Mouse (Mus musculus) kidney, adult 2 months (tissue): Measurements from ENCODE around the gene Isy1. TPM values are rescaled to one million over a fixed set of nuclear protein-coding genes. Genes with fewer than 3 reads are reported as not detected.

Source experiments
- DNase-seq: peaks from one replicate; pipeline ENCODE4 v3.0.0; 2021
- H3K27ac ChIP-seq: fragments of 200-500 bp; 2 replicates; pipeline ENCODE4 v1.5.1; 2012; ENCODE audit warnings: low read depth, low read length, control low read depth, inconsistent platforms; ENCODE audit not compliant: insufficient read depth
- H3K27me3 ChIP-seq: fragments of 200-500 bp; replicated peaks from 2 replicates; pipeline ENCODE4 v1.6.1; 2012; ENCODE audit warnings: mild to moderate bottlenecking, moderate library complexity, low read length, inconsistent platforms; ENCODE audit not compliant: control insufficient read depth, insufficient read depth
- H3K36me3 ChIP-seq: fragments of 200-500 bp; 2 replicates; pipeline ENCODE4 v1.6.1; 2012; ENCODE audit warnings: mild to moderate bottlenecking, moderate library complexity, low read length, inconsistent platforms; ENCODE audit not compliant: control insufficient read depth, insufficient read depth
- H3K4me1 ChIP-seq: fragments of 200-500 bp; 2 replicates; pipeline ENCODE4 v1.6.1; 2011; ENCODE audit warnings: low read length; ENCODE audit not compliant: control insufficient read depth, insufficient read depth
- H3K4me3 ChIP-seq: fragments of 200-500 bp; 2 replicates; pipeline ENCODE4 v1.5.1; 2011; ENCODE audit warnings: mild to moderate bottlenecking, low read depth, low read length, control low read depth; ENCODE audit not compliant: insufficient read depth
- CTCF ChIP-seq: fragments of 200-500 bp; conservative IDR thresholded peaks from 2 replicates; pipeline ENCODE4 v1.5.1; 2011; ENCODE audit warnings: low read depth, mild to moderate bottlenecking, control low read depth, low read length, moderate library complexity, mixed read lengths; ENCODE audit not compliant: insufficient read depth, insufficient read length
- POLR2A ChIP-seq: fragments of 200-500 bp; IDR thresholded peaks from one replicate; pipeline ENCODE4 v1.6.1; 2011; ENCODE audit warnings: low read depth, low read length, control low read depth
- WGBS: fragments of 180-500 bp; shearing (Covaris S2); methylation state at CpG from one replicate; pipeline ENCODE4 v1.1.7; 2018; 5-methylcytosine and 5-hydroxymethylcytosine counted together
- polyA plus RNA-seq: library from polyadenylated mRNA; depleted of rRNA; stranded (reverse); fragments of >200 nt; gene quantifications from 2 replicates; pipeline ENCODE4 v1.2.3, GENCODE M21; 2012

The Isy1 gene
- polyA plus RNA-seq, 1 experiment: 14.1 TPM

- Histone ChIP-seq H3K27ac (no peak overlapping the region), H3K4me1 (peaks cover 3% of the 10 kb centered on the region; the same call in 1 of the 2 replicates), H3K36me3 (no peaks in the 10 kb centered on the region), H3K27me3 (no peaks in the 10 kb centered on the region), H3K4me3 (no peak overlapping the region)
- no peak for TF ChIP-seq POLR2A
- DNase-seq: peak; percentile 67
- whole genome bisulfite sequencing: 68% methylated on average over 9 of the region's 9 CpGs
Measured at GRCm38 (mm10) chr6:87868871-87869506, 30.4 kb upstream of the Isy1 start.

DNA sequence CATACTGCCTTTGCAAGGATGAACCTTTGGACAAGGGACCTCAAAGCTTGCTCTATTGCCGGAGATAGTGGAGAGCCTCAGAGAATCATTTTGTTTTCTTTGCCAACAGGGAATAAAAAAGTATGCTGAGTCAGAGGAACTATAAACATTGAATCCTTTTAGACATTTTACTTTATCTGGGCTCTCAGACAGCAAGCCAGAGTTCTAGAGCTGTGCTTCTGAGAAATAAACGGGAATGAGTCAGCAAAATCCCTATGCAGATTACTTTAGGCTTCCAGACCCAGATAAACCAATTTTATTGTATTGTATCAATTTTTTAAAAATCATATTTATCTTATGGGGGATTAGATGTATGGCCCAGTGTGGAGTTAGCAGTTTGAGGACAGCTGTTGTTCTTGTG lies 28.7 kb upstream of the Isy1 start:
- Histone ChIP-seq H3K27ac (no peak overlapping the region), H3K27me3 (no peaks in the 10 kb centered on the region), H3K4me1 (no peaks in the 10 kb centered on the region), H3K4me3 (no peak overlapping the region), H3K36me3 (no peaks in the 10 kb centered on the region)
- WGBS: 60% methylated on average over 2 of the region's 2 CpGs
- TF ChIP-seq POLR2A (no peak), CTCF (no peak)
- DNase-seq: no peak

DNA sequence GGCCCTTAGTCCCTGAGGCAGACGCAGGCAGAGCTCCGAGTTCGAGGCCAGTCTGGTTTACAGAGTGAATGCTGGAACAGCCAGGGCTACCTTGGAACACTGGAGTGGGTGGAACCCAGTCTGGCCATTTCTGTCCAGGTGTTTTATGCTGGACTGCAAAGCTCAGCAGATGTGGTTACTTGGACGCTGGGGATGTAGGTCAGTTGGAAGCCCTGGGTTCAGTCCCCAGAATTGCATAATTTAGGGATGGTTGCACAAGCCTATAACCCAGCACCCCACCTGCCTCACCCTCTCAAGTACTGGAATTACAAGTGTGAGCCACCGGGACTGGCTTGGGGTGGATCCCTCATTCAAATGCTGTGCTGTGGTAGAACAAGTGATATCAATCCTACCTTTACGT lies 27.6 kb upstream of the Isy1 start:
- 89% methylated on average over 6 of the region's 6 CpGs for WGBS
- no peaks in the 10 kb centered on the region for H3K4me1 ChIP-seq
- no peaks in the 10 kb centered on the region for H3K27me3 ChIP-seq
- no peak overlapping the region for H3K27ac ChIP-seq
- TF ChIP-seq CTCF (no peak), POLR2A (no peak)
- no peak for DNase-seq
- no peaks in the 10 kb centered on the region for H3K36me3 ChIP-seq
- H3K4me3 ChIP-seq: no peak overlapping the region

DNA sequence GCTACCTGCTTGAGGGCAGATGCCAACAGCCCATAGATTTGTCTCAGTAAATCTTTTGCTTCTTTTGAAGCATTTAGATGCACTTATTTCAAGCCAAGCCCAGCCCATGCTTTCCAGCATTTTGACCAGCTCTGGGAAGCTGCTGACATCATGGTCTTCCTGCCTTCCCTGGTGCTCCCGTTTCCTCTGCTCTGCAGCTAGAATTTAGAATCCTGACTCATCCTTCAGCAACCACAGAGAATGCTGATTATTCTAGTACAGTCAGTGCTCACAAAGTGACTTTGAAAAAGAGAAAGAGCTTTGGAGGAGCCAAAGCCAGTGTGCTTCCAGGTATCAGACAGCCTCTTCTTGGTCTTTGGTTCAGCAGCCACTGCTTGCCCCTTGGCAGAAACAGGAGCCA lies 18.5 kb upstream of the Isy1 start:
- WGBS: 47% methylated on average over 1 of the region's 1 CpGs
- DNase-seq: peak; percentile 31
- H3K36me3 ChIP-seq: no peaks in the 10 kb centered on the region
- no peak overlapping the region for H3K4me3 ChIP-seq
- no peaks in the 10 kb centered on the region for H3K4me1 ChIP-seq
- H3K27ac ChIP-seq: no peak overlapping the region
- no peak for TF ChIP-seq CTCF
- no peak for TF ChIP-seq POLR2A
- no peaks in the 10 kb centered on the region for H3K27me3 ChIP-seq

- Histone ChIP-seq H3K4me3 (no peak overlapping the region), H3K27ac (no peak overlapping the region), H3K4me1 (peaks cover 10% of the 10 kb centered on the region; the same call in 1 of the 2 replicates), H3K36me3 (no peaks in the 10 kb centered on the region), H3K27me3 (no peaks in the 10 kb centered on the region)
- 71% methylated on average over 4 of the region's 4 CpGs for WGBS
- peak; percentile 43 for DNase-seq
- TF ChIP-seq POLR2A (no peak), CTCF (no peak)
Measured at GRCm38 (mm10) chr6:87853446-87853845, 14.8 kb upstream of the Isy1 start.

DNA sequence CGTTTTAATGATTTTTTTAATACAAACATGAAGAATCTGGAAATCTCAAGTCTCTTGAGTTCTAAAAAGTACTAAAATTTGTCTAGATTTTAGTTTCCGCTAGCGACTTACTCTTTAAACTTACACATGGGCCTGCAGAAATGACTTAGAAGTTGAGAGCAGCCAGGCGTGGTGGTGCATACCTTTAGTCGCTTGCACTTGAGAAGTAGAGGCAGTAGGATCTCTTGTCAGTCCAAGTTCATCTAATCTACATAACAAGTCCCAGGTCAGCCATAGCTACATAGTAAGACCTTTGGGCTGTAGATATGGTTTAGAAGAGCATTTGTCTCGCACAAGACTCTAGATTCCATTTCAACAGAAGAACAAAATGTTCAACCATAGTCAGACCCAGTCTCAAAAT lies 13.3 kb upstream of the Isy1 start:
- 81% methylated on average over 6 of the region's 6 CpGs for whole genome bisulfite sequencing
- no peak overlapping the region for H3K27ac ChIP-seq

GRCm38 (mm10) chr6:87850900-87851614 lies 12.5 kb upstream of the Isy1 start, which contains the start of gene Cnbp:
Cnbp (minus strand) TSS chr6:87851106.
- DNase-seq: peak; percentile 98
- Histone ChIP-seq H3K27me3 (no peaks in the 10 kb centered on the region), H3K27ac (peak within 1 kb of the TSS; percentile 97), H3K4me3 (peak within 1 kb of the TSS; percentile 95), H3K36me3 (no peaks in the 10 kb centered on the region), H3K4me1 (peaks cover 16% of the 10 kb centered on the region)
- under 1% methylated on average over 55 of the region's 55 CpGs for WGBS
- TF ChIP-seq CTCF (no peak), POLR2A (peak; percentile 88)

More for the DNA sequence above, 13.3 kb upstream of the Isy1 start:
- H3K4me1 ChIP-seq: peaks cover 14% of the 10 kb centered on the region
- H3K27me3 ChIP-seq: no peaks in the 10 kb centered on the region
- no peak overlapping the region for H3K4me3 ChIP-seq
- DNase-seq: no peak
- TF ChIP-seq CTCF (no peak), POLR2A (no peak)
- no peaks in the 10 kb centered on the region for H3K36me3 ChIP-seq
